Mouse (Mus musculus) kidney, postnatal 0 days (tissue): ENCODE results near the gene Tbc1d9b. TPM values are rescaled to one million over a fixed set of nuclear protein-coding genes. Genes with fewer than 3 reads are reported as not detected.
A peak's percentile ranks its signal among the peaks of the same experiment; 100 is the strongest.
"Not testable (repeated sequence)": the region's sequence is repeated elsewhere in the genome, so short reads cannot be mapped to it uniquely, and the experiment has no call there.

ENCODE experiments used
- ATAC-seq: fragments of 200-750 bp; cut with Nextera tagmentation; replicated peaks from 2 replicates; pipeline ENCODE4 v1.8.0; 2017; ENCODE audit warnings: low read depth, moderate number of reproducible peaks, moderate TSS enrichment, moderate library complexity; ENCODE audit not compliant: low FRiP score
- DNase-seq: peaks from one replicate; pipeline ENCODE4 v3.0.0-alpha.2; 2016; ENCODE audit warnings: low spot score
- H3K27ac ChIP-seq: fragments of 300-500 bp; sonication (generic); 2 replicates; pipeline ENCODE4 v1.5.1; 2014; ENCODE audit warnings: mild to moderate bottlenecking
- H3K27me3 ChIP-seq: fragments of 300-500 bp; sonication (generic); 2 replicates; pipeline ENCODE4 v1.6.1; 2014; ENCODE audit warnings: low read length, mixed read lengths; ENCODE audit not compliant: insufficient read depth
- H3K36me3 ChIP-seq: fragments of 300-500 bp; sonication (generic); 2 replicates; pipeline ENCODE4 v1.6.1; 2014; ENCODE audit warnings: low read length, mixed read lengths; ENCODE audit not compliant: insufficient read depth
- H3K4me1 ChIP-seq: fragments of 300-500 bp; sonication (generic); replicated peaks from 2 replicates; pipeline ENCODE4 v1.6.1; 2014; ENCODE audit warnings: antibody characterized with exemption, low read length, mixed read lengths; ENCODE audit not compliant: insufficient read depth
- H3K4me2 ChIP-seq: fragments of 300-500 bp; sonication (generic); 2 replicates; pipeline ENCODE4 v1.6.1; 2014; ENCODE audit warnings: mild to moderate bottlenecking, low read length, moderate library complexity, mixed read lengths
- H3K4me3 ChIP-seq: fragments of 300-500 bp; sonication (generic); replicated peaks from 2 replicates; pipeline ENCODE4 v1.5.1; 2014; ENCODE audit warnings: low read depth, low read length
- H3K9ac ChIP-seq: fragments of 300-500 bp; sonication (generic); 2 replicates; pipeline ENCODE4 v1.6.1; 2014; ENCODE audit warnings: low read depth, low read length
- H3K9me3 ChIP-seq: fragments of 300-500 bp; sonication (generic); replicated peaks from 2 replicates; pipeline ENCODE4 v1.6.1; 2016; ENCODE audit warnings: low read length, inconsistent platforms, mixed read lengths
- CTCF ChIP-seq: IDR thresholded peaks from 2 replicates; pipeline ENCODE4 v1.5.1; 2016; ENCODE audit warnings: antibody characterized with exemption, low read depth, mild to moderate bottlenecking, moderate library complexity
- WGBS: fragments of 180-500 bp; shearing (Covaris S2); extraction: QIAGEN DNeasy Blood & Tissue Kit; methylation state at CpG from one replicate; pipeline ENCODE4 v1.1.7; 2014; 5-methylcytosine and 5-hydroxymethylcytosine counted together
- polyA plus RNA-seq: library from polyadenylated mRNA; unstranded; fragments of >200 nt; fragmentation: Nextera tagmentation; extraction: Ambion mirVana; gene quantifications from 2 replicates; pipeline ENCODE4 v1.2.1, GENCODE M21; 2015

Gene Tbc1d9b
- polyA plus RNA-seq, 1 experiment from 2014 or later: 28.5 TPM

GRCm38 (mm10) chr11:50162338-50163050 lies 31.3 kb downstream of the Tbc1d9b start:
- WGBS: 93% methylated on average over 3 of the region's 3 CpGs
- Histone ChIP-seq H3K9me3 (no peaks in the 10 kb centered on the region), H3K36me3 (peaks cover 56% of the 10 kb centered on the region), H3K4me1 (no peaks in the 10 kb centered on the region), H3K27ac (peak overlapping the region; percentile 8; the same call in 1 of the 2 replicates), H3K4me2 (no peak overlapping the region), H3K9ac (no peak overlapping the region), H3K27me3 (no peaks in the 10 kb centered on the region), H3K4me3 (no peak overlapping the region)
- TF ChIP-seq CTCF: no peak
- DNase-seq (no peak), ATAC-seq (no peak)

- H3K27me3 ChIP-seq: no peaks in the 10 kb centered on the region
- no peak overlapping the region for H3K27ac ChIP-seq
- H3K9ac ChIP-seq: no peak overlapping the region
- H3K4me1 ChIP-seq: no peaks in the 10 kb centered on the region
- H3K4me3 ChIP-seq: no peak overlapping the region
- no peaks in the 10 kb centered on the region for H3K9me3 ChIP-seq
- DNase-seq (no peak), ATAC-seq (no peak)
- no peak for TF ChIP-seq CTCF
- H3K36me3 ChIP-seq: peaks cover 32% of the 10 kb centered on the region
- 90% methylated on average over 5 of the region's 5 CpGs for WGBS
- no peak overlapping the region for H3K4me2 ChIP-seq
Measured at GRCm38 (mm10) chr11:50168352-50168751, 37.2 kb downstream of the Tbc1d9b start.

- H3K36me3 ChIP-seq: peaks cover 25% of the 10 kb centered on the region
- peak within 1 kb of the TSS; percentile 69 for H3K4me3 ChIP-seq
- ATAC-seq: 0 out of 2 replicates have a peak, but pooled peaks have one; percentile 4
- peak within 1 kb of the TSS; percentile 73 for H3K27ac ChIP-seq
- not testable (repeated sequence) for DNase-seq, H3K4me1 ChIP-seq, H3K9me3 ChIP-seq, H3K27me3 ChIP-seq
- peak within 1 kb of the TSS; percentile 83 for H3K4me2 ChIP-seq
- 5% methylated on average over 19 of the region's 19 CpGs for WGBS
- H3K9ac ChIP-seq: peak within 1 kb of the TSS; percentile 69
Measured at GRCm38 (mm10) chr11:50174111-50174729, 43.0 kb downstream of the Tbc1d9b start, which contains the start of gene Mrnip. TSS of gene Mrnip (plus strand) at chr11:50174444.

GRCm38 (mm10) chr11:50174730-50175187 lies 43.6 kb downstream of the Tbc1d9b start:
- Histone ChIP-seq H3K4me2 (peak overlapping the region; percentile 83), H3K9me3 (no peaks in the 10 kb centered on the region), H3K4me3 (peak overlapping the region; percentile 69), H3K27me3 (no peaks in the 10 kb centered on the region), H3K9ac (peak overlapping the region; percentile 69), H3K36me3 (peaks cover 22% of the 10 kb centered on the region), H3K27ac (peak overlapping the region; percentile 68), H3K4me1 (peaks cover 7% of the 10 kb centered on the region)
- DNase-seq (peak; percentile 100), ATAC-seq (peak; percentile 97)
- under 1% methylated on average over 27 of the region's 27 CpGs for WGBS
- no peak for TF ChIP-seq CTCF

GRCm38 (mm10) chr11:50176351-50176750 lies 45.2 kb downstream of the Tbc1d9b start:
- 45% methylated on average over 3 of the region's 3 CpGs for WGBS
- H3K4me1 ChIP-seq: peaks cover 7% of the 10 kb centered on the region
- no peak overlapping the region for H3K4me3 ChIP-seq
- peak overlapping the region; percentile 57; the same call in 1 of the 2 replicates for H3K27ac ChIP-seq
- H3K36me3 ChIP-seq: peaks cover 12% of the 10 kb centered on the region; the same call in 1 of the 2 replicates
- no peak for ATAC-seq
- H3K27me3 ChIP-seq: no peaks in the 10 kb centered on the region
- DNase-seq: no peak
- H3K4me2 ChIP-seq: no peak overlapping the region
- no peaks in the 10 kb centered on the region for H3K9me3 ChIP-seq
- TF ChIP-seq CTCF: no peak
- no peak overlapping the region for H3K9ac ChIP-seq

- peaks cover 7% of the 10 kb centered on the region for H3K4me1 ChIP-seq
- no peaks in the 10 kb centered on the region for H3K9me3 ChIP-seq
- no peak for ATAC-seq
- H3K36me3 ChIP-seq: peaks cover 11% of the 10 kb centered on the region; the same call in 1 of the 2 replicates
- no peak overlapping the region for H3K4me2 ChIP-seq
- no peak for TF ChIP-seq CTCF
- no peak overlapping the region for H3K9ac ChIP-seq
- peak overlapping the region; percentile 57; the same call in 1 of the 2 replicates for H3K27ac ChIP-seq
- H3K4me3 ChIP-seq: no peak overlapping the region
- no peaks in the 10 kb centered on the region for H3K27me3 ChIP-seq
- 57% methylated on average over 6 of the region's 6 CpGs for WGBS
- DNase-seq: no peak
Measured at GRCm38 (mm10) chr11:50177111-50177510, 45.9 kb downstream of the Tbc1d9b start.
